Mouse (Mus musculus): ENCODE measurements around the gene Stac3.

GRCm38 (mm10) chr10:127544375-127544774 is 42.9 kb downstream of the Stac3 start:
- TF ChIP-seq CTCF (IDR thresholded peaks at IDR 0.05; ENCODE audit: insufficient read depth, low read depth, low read length), result no peak
- no peak for TF ChIP-seq POLR2A (IDR thresholded peaks at IDR 0.05; ENCODE audit: insufficient read depth, low read depth, low read length)
